Mouse (Mus musculus): ENCODE data around the gene Armc9. TPM values are rescaled to one million over a fixed set of nuclear protein-coding genes. Genes with fewer than 3 reads are reported as not detected.

Gene Armc9
- 2.4 and 3.1 TPM in 2 replicates for polyA plus RNA-seq (2012)

GRCm38 (mm10) chr1:86154133-86154823 lies at the start of gene Armc9:
Gene Armc9 (plus strand): TSS chr1:86154780.

GRCm38 (mm10) chr1:86111779-86112178 lies 42.8 kb upstream of the Armc9 start, which contains the start of gene Htr2b:
Gene Htr2b (minus strand): TSS chr1:86111970.

GRCm38 (mm10) chr1:86133337-86133736 lies 21.2 kb upstream of the Armc9 start, which contains the start of gene Gm21972:
Gene Gm21972 (plus strand): TSS chr1:86133637.

GRCm38 (mm10) chr1:86302532-86302931 lies 148.0 kb downstream of the Armc9 start, which contains the start of gene B3gnt7:
Gene B3gnt7 (plus strand): TSS chr1:86302832.

Other genes with a start within 250 kb of the Armc9 start
- gene 4933407L21Rik, start 226.3 kb upstream of the Armc9 start, polyA plus RNA-seq (2012) = 0.02 TPM in 1 of 2 replicates, not detected in the other
- 0.04 TPM in 1 of 2 replicates, not detected in the other for gene Gpr55, start 193.8 kb upstream of the Armc9 start, polyA plus RNA-seq (2012)
- not detected in 2 replicates for gene Spata3, start 138.0 kb upstream of the Armc9 start, polyA plus RNA-seq (2012)
- gene 2810459M11Rik, start 108.9 kb upstream of the Armc9 start, polyA plus RNA-seq (2012) = 0.08 and 0.16 TPM in 2 replicates
- 21.1 and 25.8 TPM in 2 replicates for gene Psmd1, start 90.4 kb upstream of the Armc9 start, polyA plus RNA-seq (2012)
- not detected in 2 replicates for gene Htr2b, start 42.8 kb upstream of the Armc9 start, polyA plus RNA-seq (2012)
- gene Gm21972, start 21.1 kb upstream of the Armc9 start, polyA plus RNA-seq (2012) = 4.1 and 5.6 TPM in 2 replicates
- 1.6 and 2.4 TPM in 2 replicates for gene B3gnt7, start 148.1 kb downstream of the Armc9 start, polyA plus RNA-seq (2012)
- gene Ncl, start 204.6 kb downstream of the Armc9 start, polyA plus RNA-seq (2012) = 965 and 1,628 TPM in 2 replicates

Measured in megakaryocyte-erythroid progenitor cell, adult 5 weeks (primary cell).